Mouse (Mus musculus) ovary, postnatal 36 days (tissue): ENCODE results near the gene Gstcd.

ENCODE experiments used
- DNase-seq: peaks from one replicate; pipeline ENCODE4 v3.0.0; 2022; ENCODE audit warnings: low spot score, mixed read lengths

The Gstcd gene

GRCm38 (mm10) chr3:133091664-133092273 is at the start of gene Gstcd, which contains the start of gene Ints12:
TSS of gene Gstcd (minus strand) at chr3:133092033.
TSS of gene Ints12 (plus strand) at chr3:133091840.
- DNase-seq, result peak; percentile 86

DNA sequence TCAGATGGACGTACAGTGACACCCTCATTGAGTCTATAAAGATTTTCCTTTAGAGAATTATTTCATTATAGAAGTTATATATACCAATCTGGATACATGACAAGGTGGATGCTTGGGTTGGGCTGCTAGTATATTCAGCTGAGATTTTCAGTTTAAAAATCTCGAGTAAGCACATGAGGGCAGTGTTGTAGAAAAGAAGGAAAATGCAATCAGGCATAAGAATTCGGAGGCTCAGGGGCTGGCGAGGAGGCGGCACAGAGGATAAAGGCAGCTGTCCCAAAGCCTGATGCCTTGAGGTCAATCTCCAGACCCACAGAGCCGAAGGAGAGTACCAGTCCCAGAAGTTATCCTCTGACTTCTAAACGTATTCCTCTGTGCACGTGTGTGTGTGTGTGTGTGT is 40.8 kb upstream of the Gstcd start:
- DNase-seq, result no peak

DNA sequence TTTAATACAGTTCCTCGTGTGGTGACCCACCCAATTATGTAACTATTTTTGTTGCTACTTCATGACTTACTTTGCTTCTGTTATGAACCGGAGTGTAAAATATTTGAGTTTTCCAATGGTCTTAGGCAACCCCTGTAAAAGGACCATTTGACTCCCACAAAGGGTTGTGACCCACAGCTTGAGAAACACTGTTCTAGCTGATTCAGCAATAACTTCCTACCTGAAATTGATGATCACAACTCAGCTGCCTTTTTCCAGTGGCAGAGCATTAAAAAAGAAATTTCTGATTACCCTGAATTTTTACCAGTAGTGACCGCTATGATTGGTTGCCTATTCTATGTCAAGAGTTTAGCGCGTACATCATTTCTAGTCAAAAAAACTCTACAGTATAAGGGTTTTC is 39.5 kb upstream of the Gstcd start:
- DNase-seq, result no peak

- no peak for DNase-seq
Observed at GRCm38 (mm10) chr3:133113281-133113680, 21.4 kb upstream of the Gstcd start.

- DNase-seq, result no peak
Observed at GRCm38 (mm10) chr3:133111741-133112140, 19.9 kb upstream of the Gstcd start.

DNA sequence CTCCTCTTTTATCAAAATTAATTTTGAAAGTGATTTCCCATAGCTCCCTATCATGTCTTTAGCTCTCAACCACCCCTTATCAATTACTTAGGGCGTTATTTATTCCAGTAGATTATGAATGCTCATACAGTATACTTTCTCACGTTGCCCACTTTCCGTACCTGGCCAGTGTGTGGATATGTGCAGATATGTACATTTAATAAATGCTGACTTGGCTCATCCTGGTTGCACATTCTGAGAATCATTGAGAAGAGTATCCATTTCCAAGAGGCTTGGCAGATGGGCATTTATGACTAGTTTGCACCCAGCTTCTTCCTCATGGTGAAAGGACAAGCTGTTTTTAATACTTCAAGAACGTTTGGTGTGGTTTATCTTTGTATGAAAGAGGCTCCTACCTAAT is 18.0 kb upstream of the Gstcd start:
- no peak for DNase-seq

GRCm38 (mm10) chr3:133108731-133109130 is 16.9 kb upstream of the Gstcd start:
- DNase-seq, result no peak

- DNase-seq, result no peak
Observed at GRCm38 (mm10) chr3:133104436-133104835, 12.6 kb upstream of the Gstcd start.

- DNase-seq, result no peak
Observed at GRCm38 (mm10) chr3:133103768-133104167, 11.9 kb upstream of the Gstcd start.

DNA sequence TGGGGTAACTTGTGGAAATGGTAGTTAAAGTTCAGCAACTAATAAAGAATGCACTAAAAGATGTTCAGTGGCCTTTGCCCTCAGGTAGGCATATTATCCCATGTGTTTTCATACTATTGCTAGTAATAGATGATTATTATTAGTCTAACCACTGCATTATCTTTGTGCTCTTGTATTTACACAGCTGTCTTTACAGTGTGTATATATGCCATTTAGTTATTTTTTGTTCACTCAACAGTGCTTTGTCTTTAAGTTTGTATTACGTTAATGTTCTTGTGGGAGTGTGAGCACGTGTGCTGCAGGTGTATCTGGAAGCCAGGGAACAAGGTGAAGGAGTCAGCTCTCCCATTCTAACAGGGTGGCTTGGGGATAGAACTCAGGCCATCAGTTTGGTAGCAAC is 7.1 kb upstream of the Gstcd start:
- DNase-seq, result no peak

DNA sequence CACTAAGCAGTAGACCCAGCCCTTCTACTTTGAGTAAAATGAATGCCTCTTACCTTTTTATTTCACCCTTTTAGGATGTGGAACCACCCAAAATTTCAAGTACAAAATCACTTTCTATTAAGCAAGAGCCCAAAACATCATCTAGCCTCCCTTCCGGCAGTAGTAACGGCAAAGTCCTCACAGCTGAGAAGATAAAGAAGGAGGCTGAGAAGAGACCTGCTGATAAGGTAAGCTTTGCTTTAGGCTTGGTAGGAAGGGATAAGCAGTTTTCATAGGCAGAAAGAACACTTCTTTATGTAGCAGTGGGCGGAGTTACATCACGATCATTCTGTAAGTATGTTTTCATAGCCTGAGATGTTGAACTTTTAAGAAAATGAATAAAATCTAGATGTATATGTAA is 6.5 kb upstream of the Gstcd start:
- DNase-seq, result no peak

- no peak for DNase-seq
Observed at GRCm38 (mm10) chr3:133097936-133098335, 6.1 kb upstream of the Gstcd start.

DNA sequence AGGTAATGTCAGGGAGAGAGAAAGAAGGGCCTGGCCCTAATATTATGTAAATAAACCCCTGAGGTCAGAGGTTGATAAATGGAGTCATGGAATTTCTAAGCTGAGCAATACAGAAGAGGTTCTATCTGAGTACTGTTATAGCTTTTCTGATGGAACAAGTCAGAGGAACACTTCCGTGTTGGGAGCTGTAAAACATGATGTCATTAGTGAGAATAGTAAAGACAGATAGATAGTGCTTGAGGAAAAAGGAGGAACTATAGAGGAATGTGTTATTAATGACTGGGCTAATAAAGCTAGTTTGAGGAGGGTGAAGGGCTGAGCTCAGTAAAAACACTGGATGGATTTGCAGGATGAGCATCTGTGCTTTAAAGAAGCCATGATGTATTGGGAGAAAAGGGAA is 2.5 kb upstream of the Gstcd start:
- no peak for DNase-seq

DNA sequence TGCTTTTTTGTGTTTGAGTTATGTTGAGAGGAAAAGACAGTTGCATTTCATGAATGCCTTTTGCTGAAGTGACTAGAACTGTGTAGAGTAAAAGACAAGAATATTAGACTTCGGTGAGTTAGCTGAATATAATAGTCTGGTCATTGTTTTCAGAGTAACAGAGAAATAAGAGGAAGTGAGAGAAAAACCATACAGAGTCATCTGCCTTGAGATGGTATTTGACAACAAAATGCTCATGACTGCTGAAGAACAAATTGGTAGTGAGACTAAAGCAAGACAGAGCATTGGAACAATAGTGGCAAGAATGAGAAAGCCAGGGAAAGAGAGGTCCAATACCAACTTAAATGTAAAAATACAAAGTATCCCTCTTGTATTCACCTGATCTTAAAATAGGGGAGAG is 1.1 kb upstream of the Gstcd start:
- DNase-seq, result no peak

- DNase-seq, result no peak
Observed at GRCm38 (mm10) chr3:133092274-133092853, 531 bp upstream of the Gstcd start.

GRCm38 (mm10) chr3:133091121-133091663 is 641 bp downstream of the Gstcd start:
- DNase-seq, result no peak

DNA sequence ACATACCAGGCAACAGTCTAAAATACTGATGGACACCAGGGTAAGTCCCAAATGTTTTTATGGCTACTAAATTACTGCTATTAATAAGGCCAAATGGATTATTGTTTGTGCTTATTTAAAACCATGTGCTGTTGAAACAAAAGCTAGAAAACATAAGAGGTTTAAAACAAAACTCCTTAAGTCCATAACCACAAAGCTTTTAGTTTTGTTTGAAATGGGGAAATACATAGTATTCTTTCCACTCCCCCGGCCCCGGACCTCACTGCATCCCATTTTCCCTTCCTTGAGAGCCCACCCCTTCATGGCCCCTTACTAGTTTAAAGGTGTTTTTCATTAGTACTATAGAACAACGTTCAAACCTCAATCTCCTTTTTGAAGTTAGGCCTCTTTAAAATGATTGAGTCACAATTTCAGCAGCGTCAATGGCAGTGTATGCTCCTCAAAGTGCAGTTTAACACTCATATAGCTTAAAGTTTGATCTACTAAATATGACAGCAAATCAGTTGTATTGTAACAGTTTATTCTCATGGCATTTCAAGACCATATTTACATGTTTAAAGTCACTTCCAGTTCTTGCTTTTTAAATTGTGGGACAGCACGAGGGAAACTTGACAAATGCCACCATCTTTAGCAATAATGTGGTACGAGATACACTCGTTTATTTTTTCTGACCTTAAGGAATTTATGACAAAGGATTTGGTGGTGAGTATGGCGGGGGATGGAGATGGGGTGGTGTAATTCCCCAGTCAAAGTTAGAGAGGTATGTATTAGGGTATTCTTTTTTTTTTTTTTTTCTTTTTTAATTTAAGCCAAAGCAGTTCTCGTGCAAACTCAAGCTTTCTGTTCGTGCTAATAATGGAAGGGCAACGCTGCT is 1.3 kb downstream of the Gstcd start:
- DNase-seq, result no peak

- DNase-seq, result no peak
Observed at GRCm38 (mm10) chr3:133085858-133086257, 6.0 kb downstream of the Gstcd start.

DNA sequence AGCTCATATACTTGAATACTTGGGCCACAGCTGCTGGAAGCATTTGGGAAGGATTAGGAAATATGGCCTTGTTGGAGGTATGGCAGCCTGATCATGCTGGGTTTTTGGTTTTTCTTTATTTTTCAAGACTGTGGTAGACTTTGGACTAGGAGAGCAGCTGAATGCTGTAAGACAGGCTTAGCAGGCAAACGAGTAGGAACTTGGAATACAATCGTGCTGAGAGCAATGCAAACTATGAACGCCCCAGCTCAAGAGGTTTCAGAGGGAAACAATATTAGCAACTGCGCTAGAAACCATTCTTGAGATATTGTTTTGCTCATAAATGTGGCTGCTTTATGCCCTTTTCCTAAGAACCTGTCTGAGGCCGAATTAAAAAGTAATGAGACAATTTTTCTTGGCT is 9.1 kb downstream of the Gstcd start:
- DNase-seq, result no peak

DNA sequence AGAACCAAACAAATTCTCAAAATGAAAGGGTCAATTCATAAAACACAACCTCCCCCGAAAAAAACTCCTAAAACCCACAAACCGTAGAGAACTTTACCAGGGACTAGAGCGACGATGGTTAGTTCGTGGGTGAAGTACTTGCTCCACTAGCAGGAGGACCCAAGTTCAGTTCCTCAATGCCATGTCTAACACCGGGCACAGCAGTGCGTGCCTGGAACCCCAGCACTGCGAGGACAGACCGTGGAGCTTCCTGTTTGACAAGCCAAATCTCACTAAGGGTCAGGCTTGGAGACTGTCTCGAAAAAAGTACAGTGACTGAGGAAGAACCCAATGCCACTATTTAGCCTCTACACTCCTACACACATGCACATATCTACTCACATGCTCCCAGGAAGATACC is 16.3 kb downstream of the Gstcd start:
- no peak for DNase-seq

GRCm38 (mm10) chr3:133052068-133052467 is 39.8 kb downstream of the Gstcd start:
- no peak for DNase-seq

GRCm38 (mm10) chr3:133033145-133033755 is 58.6 kb downstream of the Gstcd start:
- no peak for DNase-seq
